Mouse (Mus musculus) hindbrain, embryonic 16.5 days (tissue): Measurements from ENCODE around the gene Olfr329-ps. TPM values are rescaled to one million over a fixed set of nuclear protein-coding genes. Genes with fewer than 3 reads are reported as not detected.
"Not testable (repeated sequence)": the region's sequence is repeated elsewhere in the genome, so short reads cannot be mapped to it uniquely, and the experiment has no call there.

Experiments used
- ATAC-seq: fragments of 200-750 bp; cut with Nextera tagmentation; 2 replicates; pipeline ENCODE4 v1.8.0; 2017; ENCODE audit warnings: moderate TSS enrichment, moderate library complexity
- H3K27ac ChIP-seq: fragments of 300-500 bp; sonication (generic); 2 replicates; pipeline ENCODE4 v1.5.1; 2014; ENCODE audit warnings: low read depth, mild to moderate bottlenecking, control low read depth, low read length, moderate library complexity
- H3K27me3 ChIP-seq: fragments of 300-500 bp; sonication (generic); replicated peaks from 2 replicates; pipeline ENCODE4 v1.6.1; 2014; ENCODE audit warnings: low read length; ENCODE audit not compliant: control insufficient read depth, insufficient read depth
- H3K36me3 ChIP-seq: fragments of 300-500 bp; sonication (generic); 2 replicates; pipeline ENCODE4 v1.6.1; 2014; ENCODE audit warnings: mild to moderate bottlenecking, low read length, moderate library complexity, mixed read lengths; ENCODE audit not compliant: control insufficient read depth, insufficient read depth
- H3K4me1 ChIP-seq: fragments of 300-500 bp; sonication (generic); 2 replicates; pipeline ENCODE4 v1.6.1; 2014; ENCODE audit warnings: low read depth, low read length; ENCODE audit not compliant: control insufficient read depth, insufficient read depth
- H3K4me2 ChIP-seq: fragments of 300-500 bp; sonication (generic); 2 replicates; pipeline ENCODE4 v1.6.1; 2014; ENCODE audit warnings: mild to moderate bottlenecking, low read length, control low read depth, moderate library complexity
- H3K4me3 ChIP-seq: fragments of 300-500 bp; sonication (generic); 2 replicates; pipeline ENCODE4 v1.5.1; 2014; ENCODE audit warnings: mild to moderate bottlenecking, low read length, control low read depth, moderate library complexity
- H3K9ac ChIP-seq: fragments of 300-500 bp; sonication (generic); 2 replicates; pipeline ENCODE4 v1.6.1; 2014; ENCODE audit warnings: low read depth, mild to moderate bottlenecking, control low read depth, low read length, moderate library complexity
- H3K9me3 ChIP-seq: fragments of 300-500 bp; sonication (generic); 2 replicates; pipeline ENCODE4 v1.6.1; 2014; ENCODE audit warnings: mild to moderate bottlenecking, low read length, moderate library complexity; ENCODE audit not compliant: control insufficient read depth
- WGBS: fragments of 180-500 bp; shearing (Covaris S2); extraction: QIAGEN DNeasy Blood & Tissue Kit; methylation state at CpG from one replicate; pipeline ENCODE4 v1.1.7; 2014; 5-methylcytosine and 5-hydroxymethylcytosine counted together
- polyA plus RNA-seq: library from polyadenylated mRNA; unstranded; fragments of >200 nt; fragmentation: Nextera tagmentation; extraction: Ambion mirVana; gene quantifications from 2 replicates; pipeline ENCODE4 v1.2.1, GENCODE M21; 2015

The Olfr329-ps gene
- polyA plus RNA-seq, 1 experiment from 2014 or later: not detected

DNA sequence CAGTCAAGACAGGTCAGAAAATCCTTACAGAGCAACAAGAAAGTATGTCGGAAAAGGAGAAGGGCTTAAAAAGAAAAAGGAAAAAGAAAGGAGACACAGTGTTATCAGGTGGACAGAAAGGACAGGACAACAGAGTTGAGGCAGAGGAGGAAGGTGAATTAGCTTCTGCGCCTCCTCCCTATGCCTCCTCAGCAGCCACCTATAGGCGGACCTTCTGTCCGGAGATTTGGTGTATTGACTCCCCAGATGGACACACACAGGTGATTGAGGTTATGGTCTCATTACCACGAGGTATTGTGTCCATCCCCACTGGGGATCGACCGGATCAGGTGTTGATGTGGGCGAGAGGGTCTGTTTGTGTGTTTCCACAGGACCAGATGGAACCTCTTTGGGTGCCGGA is 26.5 kb downstream of the Olfr329-ps start:
- not testable (repeated sequence) for H3K4me3 ChIP-seq, H3K4me2 ChIP-seq, H3K4me1 ChIP-seq, ATAC-seq, H3K36me3 ChIP-seq, H3K27ac ChIP-seq, H3K27me3 ChIP-seq, H3K9ac ChIP-seq, H3K9me3 ChIP-seq
- WGBS: 93% methylated on average over 6 of the region's 9 CpGs

- WGBS: 91% methylated on average over 16 of the region's 18 CpGs
- H3K4me3 ChIP-seq, ATAC-seq: not testable (repeated sequence)
Observed at GRCm38 (mm10) chr11:58518916-58519315, 27.3 kb downstream of the Olfr329-ps start.

DNA sequence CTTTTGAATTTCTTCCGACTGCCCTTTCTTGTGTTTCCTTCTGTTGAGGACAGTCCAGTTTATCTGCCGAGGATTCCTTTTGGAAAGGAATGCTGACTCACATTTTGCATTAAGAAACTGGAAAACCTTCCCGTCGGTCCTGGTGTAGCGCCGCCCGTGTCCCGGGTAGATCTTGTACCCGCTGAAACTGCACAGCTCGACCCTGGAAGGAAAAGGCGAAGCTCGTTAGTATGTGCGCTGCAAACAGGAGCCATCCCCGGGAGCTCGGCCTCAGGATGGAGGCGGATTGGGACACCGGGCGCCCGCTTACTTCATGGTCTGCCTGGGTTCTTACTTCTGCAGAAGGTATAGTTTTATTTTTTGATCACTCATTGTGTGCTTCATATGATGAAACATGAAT is 37.2 kb downstream of the Olfr329-ps start:
- not testable (repeated sequence) for H3K9ac ChIP-seq, ATAC-seq
- WGBS: 87% methylated on average over 19 of the region's 19 CpGs

More at GRCm38 (mm10) chr11:58518916-58519315, 27.3 kb downstream of the Olfr329-ps start:
- H3K36me3 ChIP-seq, H3K4me1 ChIP-seq, H3K9me3 ChIP-seq, H3K9ac ChIP-seq, H3K4me2 ChIP-seq, H3K27ac ChIP-seq, H3K27me3 ChIP-seq: not testable (repeated sequence)

GRCm38 (mm10) chr11:58502472-58502871 is 43.8 kb downstream of the Olfr329-ps start, which contains the start of gene Olfr331:
TSS of gene Olfr331 (minus strand) at chr11:58502572.
- not testable (repeated sequence) for H3K4me2 ChIP-seq, H3K27me3 ChIP-seq, ATAC-seq, H3K9me3 ChIP-seq, H3K4me3 ChIP-seq, H3K9ac ChIP-seq, H3K27ac ChIP-seq, H3K4me1 ChIP-seq, H3K36me3 ChIP-seq

More for the DNA sequence above, 37.2 kb downstream of the Olfr329-ps start:
- H3K36me3 ChIP-seq, H3K27me3 ChIP-seq, H3K9me3 ChIP-seq, H3K27ac ChIP-seq, H3K4me3 ChIP-seq, H3K4me1 ChIP-seq, H3K4me2 ChIP-seq: not testable (repeated sequence)

DNA sequence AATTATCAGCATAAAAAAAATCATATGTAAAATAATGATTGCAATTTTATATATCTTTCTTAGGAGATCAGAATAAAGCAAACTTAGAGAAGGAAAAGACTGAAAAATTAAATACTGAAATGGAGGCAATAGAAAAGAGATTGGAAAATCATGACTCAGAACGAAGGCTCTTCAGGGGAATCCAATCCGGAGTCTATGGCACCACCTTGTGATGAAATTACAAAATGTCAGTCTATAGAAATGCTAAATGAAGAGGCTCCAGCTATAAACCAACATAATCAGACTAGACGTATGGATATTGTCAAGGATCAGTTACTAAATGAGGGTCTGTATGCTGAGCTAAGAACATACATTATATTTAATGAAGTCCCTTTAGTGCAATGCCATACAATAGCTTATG is 46.9 kb downstream of the Olfr329-ps start:
- Histone ChIP-seq H3K9me3 (no peaks in the 10 kb centered on the region), H3K27ac (no peak overlapping the region), H3K4me1 (no peaks in the 10 kb centered on the region), H3K4me2 (no peak overlapping the region), H3K27me3 (no peaks in the 10 kb centered on the region), H3K36me3 (no peaks in the 10 kb centered on the region), H3K9ac (no peak overlapping the region), H3K4me3 (no peak overlapping the region)
- WGBS: 51% methylated on average over 3 of the region's 3 CpGs
- ATAC-seq: no peak

- H3K9ac ChIP-seq: no peak overlapping the region
- H3K27me3 ChIP-seq: no peaks in the 10 kb centered on the region
- no peaks in the 10 kb centered on the region for H3K36me3 ChIP-seq
- no peak overlapping the region for H3K27ac ChIP-seq
- no peak overlapping the region for H3K4me2 ChIP-seq
- no peaks in the 10 kb centered on the region for H3K9me3 ChIP-seq
- H3K4me1 ChIP-seq: no peaks in the 10 kb centered on the region
- no peak for ATAC-seq
- WGBS: 83% methylated on average over 9 of the region's 9 CpGs
- H3K4me3 ChIP-seq: no peak overlapping the region
Observed at GRCm38 (mm10) chr11:58498761-58499160, 47.5 kb downstream of the Olfr329-ps start.

- Histone ChIP-seq H3K36me3 (no peaks in the 10 kb centered on the region), H3K4me2 (no peak within 1 kb of the TSS), H3K9ac (no peak within 1 kb of the TSS), H3K4me3 (no peak within 1 kb of the TSS), H3K4me1 (no peaks in the 10 kb centered on the region), H3K27ac (no peak within 1 kb of the TSS), H3K27me3 (no peaks in the 10 kb centered on the region), H3K9me3 (no peaks in the 10 kb centered on the region)
- ATAC-seq: no peak
- WGBS: 66% methylated on average over 2 of the region's 2 CpGs
Observed at GRCm38 (mm10) chr11:58492455-58492854, 53.8 kb downstream of the Olfr329-ps start, which contains the start of gene Olfr332. TSS of gene Olfr332 (minus strand) at chr11:58492555.

Other genes with a start within 250 kb of the Olfr329-ps start
- 29.2 and 30.1 TPM in 2 replicates for gene Zfp692, start 239.4 kb downstream of the Olfr329-ps start, polyA plus RNA-seq
- 38.2 and 38.6 TPM in 2 replicates for gene Zfp672, start 216.1 kb downstream of the Olfr329-ps start, polyA plus RNA-seq
- 48.0 and 50.6 TPM in 2 replicates for gene Sh3bp5l, start 215.7 kb downstream of the Olfr329-ps start, polyA plus RNA-seq
- gene Lypd8, start 167.4 kb downstream of the Olfr329-ps start, polyA plus RNA-seq: not detected in 2 replicates
- gene 1810065E05Rik, start 125.3 kb downstream of the Olfr329-ps start, polyA plus RNA-seq: not detected in 2 replicates
- gene Gm12253, start 113.9 kb downstream of the Olfr329-ps start, polyA plus RNA-seq: not detected in 2 replicates
- not detected in 2 replicates for gene Lypd9, start 93.5 kb downstream of the Olfr329-ps start, polyA plus RNA-seq
- gene Olfr30, start 84.2 kb downstream of the Olfr329-ps start, polyA plus RNA-seq: not detected in 2 replicates
- not detected in 2 replicates for gene Olfr332, start 53.9 kb downstream of the Olfr329-ps start, polyA plus RNA-seq
- gene Olfr331, start 43.9 kb downstream of the Olfr329-ps start, polyA plus RNA-seq: not detected in 2 replicates
- not detected in 2 replicates for gene Olfr330, start 11.6 kb downstream of the Olfr329-ps start, polyA plus RNA-seq
- gene Olfr328, start 9.2 kb upstream of the Olfr329-ps start, polyA plus RNA-seq: 0.07 TPM in 1 of 2 replicates, not detected in the other
- 0.15 and 0.17 TPM in 2 replicates for gene Olfr224, start 24.1 kb upstream of the Olfr329-ps start, polyA plus RNA-seq
- not detected in 2 replicates for gene Olfr325, start 31.3 kb upstream of the Olfr329-ps start, polyA plus RNA-seq
- gene Olfr324, start 48.7 kb upstream of the Olfr329-ps start, polyA plus RNA-seq: 0.08 and 0.30 TPM in 2 replicates
- gene 2210407C18Rik, start 69.7 kb upstream of the Olfr329-ps start, polyA plus RNA-seq: not detected in 2 replicates
- gene Olfr323, start 84.1 kb upstream of the Olfr329-ps start, polyA plus RNA-seq: not detected in 2 replicates
- gene Trim58, start 94.0 kb upstream of the Olfr329-ps start, polyA plus RNA-seq: 0.20 and 0.25 TPM in 2 replicates
- gene Olfr322, start 112.4 kb upstream of the Olfr329-ps start, polyA plus RNA-seq: not detected in 2 replicates
- gene Olfr320, start 134.7 kb upstream of the Olfr329-ps start, polyA plus RNA-seq: not detected in 2 replicates
- not detected in 2 replicates for gene Olfr319, start 152.7 kb upstream of the Olfr329-ps start, polyA plus RNA-seq
- gene Olfr318, start 177.6 kb upstream of the Olfr329-ps start, polyA plus RNA-seq: not detected in 2 replicates
- 0.26 and 0.27 TPM in 2 replicates for gene Olfr317, start 192.8 kb upstream of the Olfr329-ps start, polyA plus RNA-seq
- gene Olfr316, start 206.3 kb upstream of the Olfr329-ps start, polyA plus RNA-seq: not detected in 2 replicates
- 0.10 TPM in 1 of 2 replicates, not detected in the other for gene Olfr315, start 226.8 kb upstream of the Olfr329-ps start, polyA plus RNA-seq
- not detected in 2 replicates for gene Olfr314, start 236.5 kb upstream of the Olfr329-ps start, polyA plus RNA-seq